Comparison of ENCODE assay signal across 22 mouse cellular contexts in the genomic region with DNA sequence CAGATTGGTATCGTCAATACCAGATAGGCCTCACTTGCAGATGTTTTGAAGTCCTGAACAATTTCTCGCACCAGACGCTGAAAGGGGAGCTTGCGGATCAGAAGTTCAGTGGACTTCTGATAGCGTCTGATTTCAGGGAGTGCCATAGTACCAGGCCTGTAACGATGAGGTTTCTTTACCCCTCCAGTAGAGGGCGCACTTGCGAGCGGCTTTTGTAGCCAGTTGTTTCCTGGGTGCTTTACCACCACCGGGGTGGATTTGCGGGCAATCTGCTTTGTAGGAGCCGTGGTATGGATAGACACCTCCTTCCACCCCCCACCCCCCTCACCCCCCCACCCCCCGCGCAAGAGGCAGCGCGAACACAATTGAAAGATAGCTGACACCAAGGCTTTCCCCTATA. TPM values are rescaled to one million over a fixed set of nuclear protein-coding genes. Genes with fewer than 3 reads are reported as not detected.
A peak's percentile ranks its signal among the peaks of the same experiment; 100 is the strongest.
DNase-seq lines count a peak whose midpoint lies in the region; ATAC-seq and TF ChIP-seq lines count a peak whose summit lies in the region.
"Had no signal": no experiment of that assay in that cellular context is flagged by ENCODE, and none has a peak within 500 bp of the region (broad histone marks: within the 10 kb centered on the region; RNA-seq: fewer than 3 reads in every experiment).

No protein-coding gene starts in this region.

- intact Hi-C loops in gastrocnemius, adult 2 months (cut with DNase I): no loop called here

- WGBS in thymus, adult 2 months: 97% methylated on average over 16 of the region's 16 CpGs
- WGBS in liver, postnatal 0 days (ENCODE audit: insufficient replicate concordance): 88% methylated on average over 16 of the region's 16 CpGs
- 96% methylated on average over 16 of the region's 16 CpGs for WGBS in limb, embryonic 10.5 days

- no peaks in the 10 kb centered on the region for H3K27me3 ChIP-seq in thymus, adult 2 months (ENCODE audit: control insufficient read depth, insufficient read depth, low read length)
- H3K27me3 ChIP-seq in liver, postnatal 0 days (ENCODE audit: insufficient read depth, low read length): no peaks in the 10 kb centered on the region
- no peaks in the 10 kb centered on the region for H3K27me3 ChIP-seq in limb, embryonic 10.5 days (ENCODE audit: low read depth, poor library complexity, severe bottlenecking)
- H3K27me3 ChIP-seq: embryonic facial prominence, embryonic 15.5 days; hindbrain, embryonic 15.5 days; limb, embryonic 15.5 days; neural tube, embryonic 13.5 days; Patski had no signal

- no peak overlapping the region for H3K4me3 ChIP-seq in gastrocnemius, adult 2 months
- no peak overlapping the region for H3K4me3 ChIP-seq in thymus, adult 2 months (ENCODE audit: control insufficient read depth, insufficient read depth, low read length)
- H3K4me3 ChIP-seq in liver, postnatal 0 days (ENCODE audit: low read depth, low read length): no peak overlapping the region
- H3K4me3 ChIP-seq in limb, embryonic 10.5 days: no peak overlapping the region
- H3K4me3 ChIP-seq: embryonic facial prominence, embryonic 15.5 days; hindbrain, embryonic 15.5 days; limb, embryonic 15.5 days; neural tube, embryonic 13.5 days had no signal

- no peak for TF ChIP-seq POLR2A in thymus, adult 2 months (IDR thresholded peaks at IDR 0.05; ENCODE audit: control insufficient read depth, extremely low read depth, insufficient read depth, low read length, poor library complexity)

- no peaks in the 10 kb centered on the region for H3K36me3 ChIP-seq in thymus, adult 2 months (ENCODE audit: control insufficient read depth, insufficient read depth, low read length)
- no peaks in the 10 kb centered on the region for H3K36me3 ChIP-seq in liver, postnatal 0 days (replicated peaks; ENCODE audit: insufficient read depth, low read length)
- H3K36me3 ChIP-seq in limb, embryonic 10.5 days: no peaks in the 10 kb centered on the region
- H3K36me3 ChIP-seq: embryonic facial prominence, embryonic 15.5 days; hindbrain, embryonic 15.5 days; limb, embryonic 15.5 days; neural tube, embryonic 13.5 days had no signal

- no peak for TF ChIP-seq EP300 in liver, postnatal 0 days (IDR thresholded peaks at IDR 0.05; ENCODE audit: low read depth)

- H3K4me2 ChIP-seq in liver, postnatal 0 days (ENCODE audit: low read depth, low read length): no peak overlapping the region
- H3K4me2 ChIP-seq: embryonic facial prominence, embryonic 15.5 days; hindbrain, embryonic 15.5 days; limb, embryonic 15.5 days; neural tube, embryonic 13.5 days had no signal

- H3K9ac ChIP-seq in liver, postnatal 0 days (replicated peaks): no peak overlapping the region
- H3K9ac ChIP-seq: embryonic facial prominence, embryonic 15.5 days; hindbrain, embryonic 15.5 days; limb, embryonic 15.5 days; neural tube, embryonic 13.5 days had no signal

- H3K27ac ChIP-seq in gastrocnemius, adult 2 months: no peak overlapping the region
- H3K27ac ChIP-seq in thymus, adult 2 months (ENCODE audit: control insufficient read depth, insufficient read depth, low read length): no peak overlapping the region
- H3K27ac ChIP-seq in liver, postnatal 0 days (ENCODE audit: low read depth): no peak overlapping the region
- no peak overlapping the region for H3K27ac ChIP-seq in limb, embryonic 10.5 days
- H3K27ac ChIP-seq: embryonic facial prominence, embryonic 15.5 days; hindbrain, embryonic 15.5 days; limb, embryonic 15.5 days; neural tube, embryonic 13.5 days had no signal

- peak; percentile 12; the same call in 1 of the 2 replicates for TF ChIP-seq CTCF in gastrocnemius, adult 2 months (IDR thresholded peaks at IDR 0.05)
- no peak for TF ChIP-seq CTCF in thymus, adult 2 months (IDR thresholded peaks at IDR 0.05; ENCODE audit: borderline replicate concordance, control insufficient read depth, extremely low read depth, insufficient read depth, low read length, poor library complexity)
- TF ChIP-seq CTCF in liver, postnatal 0 days (IDR thresholded peaks at IDR 0.05; ENCODE audit: low read depth): peak; percentile 37

- ATAC-seq in liver, postnatal 0 days: no peak
- ATAC-seq: forebrain, embryonic 16.5 days; intestine, embryonic 16.5 days; lung, postnatal 0 days; Patski had no signal

- no peaks in the 10 kb centered on the region for H3K4me1 ChIP-seq in thymus, adult 2 months (replicated peaks; ENCODE audit: control insufficient read depth, insufficient read depth, low read length)
- H3K4me1 ChIP-seq in liver, postnatal 0 days (ENCODE audit: insufficient read depth): no peaks in the 10 kb centered on the region
- no peaks in the 10 kb centered on the region for H3K4me1 ChIP-seq in limb, embryonic 10.5 days
- H3K4me1 ChIP-seq: embryonic facial prominence, embryonic 15.5 days; hindbrain, embryonic 15.5 days; limb, embryonic 15.5 days; neural tube, embryonic 13.5 days had no signal

- H3K9me3 ChIP-seq in liver, postnatal 0 days (ENCODE audit: low read length): no peaks in the 10 kb centered on the region
- H3K9me3 ChIP-seq in limb, embryonic 10.5 days (replicated peaks): no peaks in the 10 kb centered on the region
- H3K9me3 ChIP-seq: embryonic facial prominence, embryonic 15.5 days; hindbrain, embryonic 15.5 days; limb, embryonic 15.5 days; neural tube, embryonic 13.5 days had no signal

- DNase-seq in gastrocnemius, adult 2 months: no peak
- no peak for DNase-seq in gastrocnemius, postnatal 25 days
- peak; percentile 23 for DNase-seq in thymus, adult 2 months
- no peak for DNase-seq in thymus, postnatal 0 days (ENCODE audit: low spot score)
- no peak for DNase-seq in liver, postnatal 0 days
- peak; percentile 7 to 9 for DNase-seq in thymus, postnatal 36 days
- no peak for DNase-seq in cerebellum, adult 8-10 months
- no peak for DNase-seq in limb, embryonic 10.5 days (ENCODE audit: low spot score)
- DNase-seq: adrenal gland, postnatal 14 days; cerebellum, adult 11-12 months; cerebellum, postnatal 36 days; heart, adult 11 months; heart, postnatal 36 days; midbrain, embryonic 14.5 days had no signal

RNA-seq across cellular contexts. Expression of gene Rad23b, which starts 59.2 kb away (rescaled TPM):
- 100 to 1,000 TPM; 112 to 134 TPM for total RNA-seq in gastrocnemius, adult 2 months (2021)
- total RNA-seq in gastrocnemius, postnatal 25 days (2021): 100 to 1,000 TPM in 1 of 2 experiments, 10 to 100 TPM in 1; 99.6 to 101 TPM
- 274 and 366 TPM in 2 replicates for polyA plus RNA-seq in thymus, adult 2 months (2012; rRNA removed)
- 63.9 and 68.6 TPM in 2 replicates for polyA plus RNA-seq in thymus, postnatal 0 days (2015; fragmentation: Nextera tagmentation; extraction: Ambion mirVana)
- 39.9 and 48.0 TPM in 2 replicates for polyA plus RNA-seq in liver, postnatal 0 days (2015; fragmentation: Nextera tagmentation; extraction: Ambion mirVana)
- polyA plus RNA-seq in limb, embryonic 10.5 days (2016; fragmentation: Nextera tagmentation; extraction: Ambion mirVana): 87.3 and 88.1 TPM in 2 replicates

Comparison
In these comparisons a context has a peak if more than half of its experiments do, and no peak if none do; other contexts are left out.
1. DNase-seq: peak in thymus, adult 2 months (single experiment) and thymus, postnatal 36 days (2 of 2); none in gastrocnemius, adult 2 months (single experiment), gastrocnemius, postnatal 25 days (single experiment), thymus, postnatal 0 days (single experiment), liver, postnatal 0 days (single experiment), cerebellum, adult 8-10 months (single experiment) and limb, embryonic 10.5 days (single experiment).